Mouse (Mus musculus) limb, embryonic 10.5 days (tissue): ENCODE data around the gene Il27ra. TPM values are rescaled to one million over a fixed set of nuclear protein-coding genes. Genes with fewer than 3 reads are reported as not detected.

Experiments used
- DNase-seq: peaks from one replicate; pipeline ENCODE4 v3.0.0-alpha.2; 2017; ENCODE audit warnings: low spot score
- H3K27ac ChIP-seq: fragments of 300-500 bp; sonication (generic); 2 replicates; pipeline ENCODE4 v1.5.1; 2016; ENCODE audit warnings: mild to moderate bottlenecking
- H3K27me3 ChIP-seq: fragments of 300-500 bp; sonication (generic); 2 replicates; pipeline ENCODE4 v1.6.1; 2016; ENCODE audit warnings: low read depth, mild to moderate bottlenecking; ENCODE audit not compliant: poor library complexity, severe bottlenecking
- H3K36me3 ChIP-seq: fragments of 300-500 bp; sonication (generic); 2 replicates; pipeline ENCODE4 v1.6.1; 2016; ENCODE audit warnings: mild to moderate bottlenecking, moderate library complexity
- H3K4me1 ChIP-seq: fragments of 300-500 bp; sonication (generic); 2 replicates; pipeline ENCODE4 v1.6.1; 2016
- H3K4me3 ChIP-seq: fragments of 300-500 bp; sonication (generic); 2 replicates; pipeline ENCODE4 v1.5.1; 2016; ENCODE audit warnings: mild to moderate bottlenecking, moderate library complexity
- H3K9me3 ChIP-seq: fragments of 300-500 bp; sonication (generic); replicated peaks from 2 replicates; pipeline ENCODE4 v1.6.1; 2016; ENCODE audit warnings: mild to moderate bottlenecking
- WGBS: fragments of 180-500 bp; shearing (Covaris S2); methylation state at CpG from one replicate; pipeline ENCODE4 v1.1.7; 2016; 5-methylcytosine and 5-hydroxymethylcytosine counted together
- polyA plus RNA-seq: library from polyadenylated mRNA; unstranded; fragments of >200 nt; fragmentation: Nextera tagmentation; extraction: Ambion mirVana; gene quantifications from 2 replicates; pipeline ENCODE4 v1.2.1, GENCODE M21; 2016

Gene Il27ra
- polyA plus RNA-seq, 1 experiment from 2014 or later: 0.58 TPM

DNA sequence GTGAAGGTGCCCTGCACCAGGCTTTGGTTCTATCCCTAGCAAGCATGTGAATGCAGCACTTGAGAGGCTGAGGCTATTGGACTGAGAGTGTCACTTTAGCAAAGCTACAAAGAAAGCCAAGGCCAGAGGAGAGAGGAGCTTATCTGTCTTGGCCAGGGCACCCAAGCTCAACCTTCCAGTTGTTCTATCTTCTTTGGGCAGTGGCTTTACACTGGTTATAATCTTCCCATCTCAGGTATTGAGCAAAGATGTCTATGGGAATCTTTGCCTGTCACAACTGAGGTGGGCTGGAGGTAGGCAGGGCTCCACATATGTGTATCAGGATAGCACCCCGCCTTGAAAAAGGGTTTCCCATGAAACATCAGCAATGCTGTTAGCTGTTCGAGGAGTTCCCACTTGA, 17.9 kb upstream of the Il27ra start:
- WGBS: 86% methylated on average over 2 of the region's 2 CpGs

GRCm38 (mm10) chr8:84059226-84059625, 16.8 kb upstream of the Il27ra start:
- no peaks in the 10 kb centered on the region for H3K9me3 ChIP-seq
- no peaks in the 10 kb centered on the region for H3K4me1 ChIP-seq
- 89% methylated on average over 2 of the region's 2 CpGs for WGBS
- H3K4me3 ChIP-seq: no peak overlapping the region
- H3K27me3 ChIP-seq: no peaks in the 10 kb centered on the region
- no peak overlapping the region for H3K27ac ChIP-seq
- H3K36me3 ChIP-seq: no peaks in the 10 kb centered on the region
- no peak for DNase-seq

More for the DNA sequence above, 17.9 kb upstream of the Il27ra start:
- DNase-seq: no peak
- no peaks in the 10 kb centered on the region for H3K9me3 ChIP-seq
- H3K27me3 ChIP-seq: no peaks in the 10 kb centered on the region
- H3K36me3 ChIP-seq: no peaks in the 10 kb centered on the region
- H3K4me1 ChIP-seq: no peaks in the 10 kb centered on the region
- no peak overlapping the region for H3K4me3 ChIP-seq
- H3K27ac ChIP-seq: no peak overlapping the region

DNA sequence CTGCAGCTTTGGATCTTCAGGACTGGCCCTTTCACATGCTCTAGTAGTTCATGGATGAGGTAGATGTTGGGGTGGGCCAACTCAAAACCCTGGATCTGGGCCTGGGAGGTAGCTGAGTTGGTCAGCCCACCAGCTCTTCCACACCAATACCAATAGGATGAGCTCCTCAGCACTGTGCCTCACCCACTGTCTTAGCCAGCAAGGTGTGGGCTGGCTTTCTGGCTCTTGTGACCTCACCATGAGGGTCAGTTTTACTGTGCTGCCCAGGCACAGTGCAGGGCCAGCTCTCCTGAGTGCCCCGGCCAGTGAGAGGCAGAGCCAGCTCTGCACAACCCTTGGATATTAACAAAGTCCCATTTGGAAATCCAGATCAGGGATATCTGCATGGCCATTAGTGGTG, 15.4 kb upstream of the Il27ra start:
- Histone ChIP-seq H3K27me3 (no peaks in the 10 kb centered on the region), H3K4me3 (no peak overlapping the region), H3K36me3 (no peaks in the 10 kb centered on the region), H3K4me1 (no peaks in the 10 kb centered on the region), H3K9me3 (no peaks in the 10 kb centered on the region), H3K27ac (no peak overlapping the region)
- 96% methylated on average over 1 of the region's 1 CpGs for WGBS
- no peak for DNase-seq

- Histone ChIP-seq H3K36me3 (no peaks in the 10 kb centered on the region), H3K27me3 (peaks cover 4% of the 10 kb centered on the region; the same call in 1 of the 2 replicates), H3K9me3 (no peaks in the 10 kb centered on the region), H3K27ac (no peak overlapping the region), H3K4me3 (no peak overlapping the region), H3K4me1 (0 out of 2 replicates have a peak, but pooled peaks cover 5% of the 10 kb centered on the region)
- WGBS: 95% methylated on average over 5 of the region's 5 CpGs
- DNase-seq: no peak
These were observed 10.8 kb upstream of the Il27ra start for GRCm38 (mm10) chr8:84053229-84053628.

- no peak for DNase-seq
- no peak overlapping the region for H3K27ac ChIP-seq
- 88% methylated on average over 3 of the region's 3 CpGs for WGBS
- H3K36me3 ChIP-seq: no peaks in the 10 kb centered on the region
- peaks cover 9% of the 10 kb centered on the region; the same call in 1 of the 2 replicates for H3K27me3 ChIP-seq
- H3K9me3 ChIP-seq: no peaks in the 10 kb centered on the region
- H3K4me3 ChIP-seq: no peak overlapping the region
- H3K4me1 ChIP-seq: 0 out of 2 replicates have a peak, but pooled peaks cover 5% of the 10 kb centered on the region
These were observed 10.4 kb upstream of the Il27ra start for GRCm38 (mm10) chr8:84052746-84053145.

DNA sequence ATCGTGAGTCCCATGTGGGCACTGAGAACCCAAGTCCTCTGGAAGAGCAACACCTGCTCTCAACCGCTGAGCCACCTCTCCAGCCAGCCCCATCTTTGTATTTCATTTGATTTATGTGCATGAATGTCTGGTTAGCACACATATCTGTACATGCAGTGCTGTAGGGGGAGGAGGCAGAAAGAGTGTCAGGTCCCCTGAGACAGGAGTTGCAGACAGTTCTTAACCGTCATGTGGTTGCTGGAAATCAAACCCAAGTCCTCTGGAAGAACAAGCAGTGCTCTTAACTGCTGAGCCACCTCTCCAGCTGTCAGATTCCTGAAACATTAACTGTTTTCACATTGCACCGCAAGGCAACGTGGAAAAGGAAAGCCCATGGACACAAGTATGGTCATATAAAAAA, 5.8 kb upstream of the Il27ra start:
- Histone ChIP-seq H3K27ac (no peak overlapping the region), H3K4me3 (no peak overlapping the region), H3K27me3 (peaks cover 47% of the 10 kb centered on the region), H3K4me1 (peaks cover 15% of the 10 kb centered on the region), H3K9me3 (no peaks in the 10 kb centered on the region), H3K36me3 (no peaks in the 10 kb centered on the region)
- no peak for DNase-seq
- 84% methylated on average over 5 of the region's 5 CpGs for whole genome bisulfite sequencing

- Histone ChIP-seq H3K9me3 (no peaks in the 10 kb centered on the region), H3K36me3 (no peaks in the 10 kb centered on the region), H3K4me3 (no peak overlapping the region), H3K4me1 (peaks cover 29% of the 10 kb centered on the region), H3K27ac (no peak overlapping the region), H3K27me3 (peaks cover 64% of the 10 kb centered on the region)
- WGBS: 90% methylated on average over 3 of the region's 3 CpGs
- no peak for DNase-seq
These were observed 4.1 kb upstream of the Il27ra start for GRCm38 (mm10) chr8:84046505-84046904.

GRCm38 (mm10) chr8:84044900-84045299, 2.5 kb upstream of the Il27ra start, which contains the start of gene Rln3:
Gene Rln3 (minus strand): TSS chr8:84045000.
- WGBS: 6% methylated on average over 9 of the region's 9 CpGs
- no peak for DNase-seq
- H3K36me3 ChIP-seq: no peaks in the 10 kb centered on the region
- H3K27ac ChIP-seq: no peak within 1 kb of the TSS
- peak within 1 kb of the TSS; percentile 27 for H3K4me3 ChIP-seq
- peaks cover 80% of the 10 kb centered on the region for H3K27me3 ChIP-seq
- H3K9me3 ChIP-seq: no peaks in the 10 kb centered on the region
- H3K4me1 ChIP-seq: peaks cover 24% of the 10 kb centered on the region

- 3% methylated on average over 7 of the region's 7 CpGs for WGBS
- DNase-seq: no peak
- no peak overlapping the region for H3K27ac ChIP-seq
- peaks cover 88% of the 10 kb centered on the region for H3K27me3 ChIP-seq
- peaks cover 24% of the 10 kb centered on the region for H3K4me1 ChIP-seq
- peak overlapping the region; percentile 27; the same call in 1 of the 2 replicates for H3K4me3 ChIP-seq
- no peaks in the 10 kb centered on the region for H3K36me3 ChIP-seq
- no peaks in the 10 kb centered on the region for H3K9me3 ChIP-seq
These were observed 1.7 kb upstream of the Il27ra start for GRCm38 (mm10) chr8:84044103-84044502.

GRCm38 (mm10) chr8:84042948-84043342, 556 bp upstream of the Il27ra start:
- WGBS: 28% methylated on average over 12 of the region's 12 CpGs
- peak; percentile 42 for DNase-seq
- Histone ChIP-seq H3K9me3 (no peaks in the 10 kb centered on the region), H3K27me3 (peaks cover 93% of the 10 kb centered on the region), H3K36me3 (no peaks in the 10 kb centered on the region), H3K4me3 (peak overlapping the region; percentile 47), H3K4me1 (peaks cover 24% of the 10 kb centered on the region), H3K27ac (no peak overlapping the region)

- peaks cover 69% of the 10 kb centered on the region for H3K27me3 ChIP-seq
- H3K36me3 ChIP-seq: no peaks in the 10 kb centered on the region
- no peaks in the 10 kb centered on the region for H3K9me3 ChIP-seq
- 9% methylated on average over 5 of the region's 5 CpGs for WGBS
- DNase-seq: peak; percentile 85
- H3K27ac ChIP-seq: no peak overlapping the region
- peaks cover 15% of the 10 kb centered on the region for H3K4me1 ChIP-seq
- H3K4me3 ChIP-seq: no peak overlapping the region
These were observed 3.3 kb downstream of the Il27ra start for GRCm38 (mm10) chr8:84039050-84039449.

DNA sequence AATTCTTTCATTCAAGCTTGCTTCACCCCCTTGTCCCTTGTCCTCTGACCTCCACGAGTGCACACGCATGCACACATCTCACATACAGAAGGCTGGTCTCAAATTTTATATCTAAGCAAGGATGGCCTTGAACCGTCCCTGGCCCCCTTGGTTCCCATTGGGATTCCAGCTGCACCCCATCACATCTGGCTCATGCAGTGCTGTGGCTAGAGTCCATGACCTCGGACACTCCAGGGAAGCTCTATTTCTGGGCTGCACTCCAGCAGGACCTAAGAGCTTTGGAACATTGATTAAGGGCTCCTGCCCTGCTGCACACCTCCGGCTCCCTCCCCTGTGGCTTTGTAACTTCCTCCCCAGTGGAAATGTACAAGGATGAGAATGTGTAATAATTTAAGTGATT, 4.4 kb downstream of the Il27ra start:
- WGBS: 89% methylated on average over 5 of the region's 5 CpGs
- DNase-seq: no peak
- H3K36me3 ChIP-seq: no peaks in the 10 kb centered on the region
- no peak overlapping the region for H3K27ac ChIP-seq
- H3K9me3 ChIP-seq: no peaks in the 10 kb centered on the region
- no peak overlapping the region for H3K4me3 ChIP-seq
- H3K4me1 ChIP-seq: peaks cover 13% of the 10 kb centered on the region
- H3K27me3 ChIP-seq: peaks cover 59% of the 10 kb centered on the region

DNA sequence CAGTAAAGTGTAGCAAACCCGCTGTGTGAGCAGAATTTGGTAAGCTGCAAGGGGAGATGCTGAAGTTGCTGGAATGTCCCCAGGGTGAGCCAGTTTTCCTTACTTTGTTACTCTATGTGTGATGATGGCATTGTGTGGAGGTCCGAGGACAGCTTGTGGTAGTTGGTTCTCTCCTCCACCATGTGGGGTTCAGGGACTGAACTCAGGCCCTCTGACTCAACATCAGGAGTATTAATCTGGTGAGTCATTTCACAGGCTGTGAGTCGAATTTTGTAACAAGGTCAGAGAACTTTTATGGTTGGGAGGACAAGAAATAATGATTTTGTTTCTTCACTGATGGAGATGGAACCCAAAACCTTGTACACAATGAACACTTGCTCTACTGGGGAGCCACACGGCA, 9.6 kb downstream of the Il27ra start:
- Histone ChIP-seq H3K27me3 (peaks cover 30% of the 10 kb centered on the region), H3K27ac (no peak overlapping the region), H3K9me3 (no peaks in the 10 kb centered on the region), H3K4me3 (no peak overlapping the region), H3K4me1 (no peaks in the 10 kb centered on the region), H3K36me3 (0 out of 2 replicates have a peak, but pooled peaks cover 2% of the 10 kb centered on the region)
- WGBS: 78% methylated on average over 4 of the region's 4 CpGs
- no peak for DNase-seq

- no peak for DNase-seq
- H3K27me3 ChIP-seq: peaks cover 56% of the 10 kb centered on the region
These were observed 13.1 kb downstream of the Il27ra start for GRCm38 (mm10) chr8:84029272-84029671.

More at GRCm38 (mm10) chr8:84029272-84029671, 13.1 kb downstream of the Il27ra start:
- Histone ChIP-seq H3K9me3 (no peaks in the 10 kb centered on the region), H3K4me1 (peaks cover 16% of the 10 kb centered on the region), H3K36me3 (0 out of 2 replicates have a peak, but pooled peaks cover 2% of the 10 kb centered on the region), H3K4me3 (no peak overlapping the region), H3K27ac (no peak overlapping the region)
- WGBS: 93% methylated on average over 5 of the region's 5 CpGs
